Mouse (Mus musculus) regulatory T cell (primary cell): ENCODE data around the gene Cep57l1.

Experiments used
- in situ Hi-C: fragments of 300-600 bp; cut with MboI, MseI; formaldehyde crosslinking; loops from one replicate; pipeline ENCODE4 v1.15.1; 2025; ENCODE audit warnings: high pct_unique_total_duplicates

Cep57l1 gene

GRCm38 (mm10) chr10:41746554-41746953, 63.1 kb downstream of the Cep57l1 start:
- in situ Hi-C loops, result no loop called here

GRCm38 (mm10) chr10:41744006-41744405, 65.7 kb downstream of the Cep57l1 start:
- in situ Hi-C loops, result no loop called here

GRCm38 (mm10) chr10:41740221-41740620, 69.5 kb downstream of the Cep57l1 start:
- in situ Hi-C loops, result no loop called here

DNA sequence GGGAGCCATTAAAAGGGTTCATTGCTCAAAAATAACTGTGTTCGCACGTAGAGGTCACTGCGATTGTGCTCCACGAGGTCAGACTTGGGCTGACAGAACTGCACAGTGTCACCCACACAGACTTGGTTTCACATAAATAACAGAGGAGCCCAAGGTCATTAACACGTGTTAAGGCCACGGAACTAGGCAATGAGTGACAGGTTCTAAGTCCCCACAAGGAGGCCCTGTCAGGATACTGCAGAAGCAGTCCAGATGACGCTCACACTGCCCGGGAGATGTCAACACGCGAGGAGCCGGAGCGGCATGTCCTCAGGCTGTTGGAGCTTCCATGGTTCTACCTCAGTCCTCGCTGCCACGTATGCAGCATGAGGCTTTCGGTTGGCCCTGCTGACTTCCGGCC, 72.4 kb downstream of the Cep57l1 start:
- in situ Hi-C loops, result no loop called here

DNA sequence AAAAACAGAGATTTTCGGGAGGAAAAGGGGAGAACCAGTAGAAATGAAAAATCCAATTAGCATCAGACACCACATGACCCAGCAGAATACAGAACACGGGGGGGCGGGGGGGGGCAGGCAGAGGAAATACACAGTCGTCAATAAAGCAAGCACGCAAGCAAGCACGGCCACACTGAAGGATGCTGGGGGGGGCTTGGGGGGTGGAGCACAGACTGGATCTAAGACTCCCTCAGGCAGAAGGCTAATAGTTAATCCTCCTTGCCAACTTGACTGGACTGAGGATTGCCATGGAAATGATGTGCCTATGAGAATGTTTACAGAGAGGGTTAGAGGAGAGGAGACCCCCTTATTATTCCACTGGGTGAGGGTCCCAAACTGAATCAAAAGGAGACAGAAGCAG, 74.3 kb downstream of the Cep57l1 start:
- in situ Hi-C loops, result no loop called here

DNA sequence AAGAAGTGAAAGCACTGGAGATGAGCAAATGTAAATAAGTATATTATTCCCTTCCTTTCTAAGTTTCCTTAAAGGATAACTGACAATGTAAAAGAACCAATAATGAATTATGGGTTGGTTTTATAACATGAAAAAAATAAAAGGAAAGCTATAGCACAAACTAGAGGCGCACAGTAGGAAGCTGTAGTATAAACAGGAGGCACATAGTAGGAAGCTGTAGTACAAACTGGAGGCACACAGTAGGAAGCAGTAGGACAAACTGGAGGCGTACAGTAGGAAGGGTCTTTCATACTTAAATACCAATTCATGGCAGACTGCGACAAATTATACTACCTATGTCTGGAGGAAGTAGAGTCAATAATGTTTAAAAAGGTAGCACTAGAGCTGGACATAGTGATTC, 76.5 kb downstream of the Cep57l1 start:
- in situ Hi-C loops, result no loop called here

DNA sequence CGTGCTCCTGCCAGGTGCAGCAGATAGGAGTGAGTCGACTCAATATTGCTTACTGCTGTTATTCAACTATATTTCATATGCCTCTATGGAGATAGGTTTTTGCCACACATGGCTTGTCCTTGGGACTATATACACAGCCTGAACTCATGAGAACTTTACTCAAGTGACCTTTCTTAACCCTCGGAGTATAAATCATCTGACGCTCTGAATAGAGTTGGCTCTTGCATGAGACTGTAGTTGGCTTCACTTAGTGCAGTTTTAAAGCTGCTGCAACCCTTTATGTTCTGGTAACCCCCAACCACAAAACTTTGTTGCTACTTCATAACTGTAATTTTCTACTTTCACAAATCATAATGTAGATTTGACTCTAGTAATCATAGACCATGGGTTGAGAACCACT, 77.7 kb downstream of the Cep57l1 start:
- in situ Hi-C loops, result no loop called here

DNA sequence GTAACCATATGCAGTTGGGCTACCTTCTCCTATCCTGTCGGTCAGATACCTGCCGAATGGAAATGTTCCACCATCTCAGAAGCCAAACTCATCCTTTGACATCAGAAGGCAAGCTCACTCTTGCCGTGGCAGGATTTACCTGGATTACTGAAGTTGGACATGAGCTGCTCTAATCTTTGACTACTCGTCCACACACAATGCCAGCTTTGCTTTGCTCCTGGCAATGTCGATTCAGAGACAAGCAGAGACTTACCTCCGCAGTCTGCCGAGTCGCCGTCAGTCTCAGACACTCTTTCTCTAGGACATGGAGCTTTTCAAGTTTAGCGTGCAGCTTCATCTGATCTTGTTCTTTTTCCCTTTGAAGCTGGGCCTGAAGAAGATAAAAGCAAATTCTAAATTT, 78.9 kb downstream of the Cep57l1 start:
- in situ Hi-C loops, result no loop called here

GRCm38 (mm10) chr10:41726215-41726614, 83.5 kb downstream of the Cep57l1 start:
- in situ Hi-C loops, result no loop called here

DNA sequence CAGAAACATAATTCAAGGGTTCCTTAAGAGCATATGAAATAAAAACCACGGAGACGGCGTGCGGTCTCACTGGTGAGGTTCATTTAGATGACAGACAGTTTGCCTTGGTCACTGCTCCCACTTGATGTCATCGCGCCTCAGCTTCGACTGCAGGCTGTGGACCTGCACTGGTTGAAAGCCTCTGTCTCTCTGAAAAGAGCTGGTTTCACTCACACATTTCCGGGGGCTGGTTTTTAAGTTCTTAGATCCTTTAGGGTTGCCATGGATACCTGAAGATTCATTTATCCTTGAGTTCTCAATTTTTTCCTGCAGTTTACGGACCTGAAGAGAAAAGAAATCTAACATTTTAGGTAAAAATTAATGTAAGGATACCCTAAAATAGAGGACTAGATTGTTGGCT, 90.1 kb downstream of the Cep57l1 start:
- in situ Hi-C loops, result no loop called here

GRCm38 (mm10) chr10:41716029-41716897, 93.4 kb downstream of the Cep57l1 start, which contains the start of gene Ccdc162:
Gene Ccdc162, minus strand, starts transcription at chr10:41716634.
- in situ Hi-C loops, result no loop called here

DNA sequence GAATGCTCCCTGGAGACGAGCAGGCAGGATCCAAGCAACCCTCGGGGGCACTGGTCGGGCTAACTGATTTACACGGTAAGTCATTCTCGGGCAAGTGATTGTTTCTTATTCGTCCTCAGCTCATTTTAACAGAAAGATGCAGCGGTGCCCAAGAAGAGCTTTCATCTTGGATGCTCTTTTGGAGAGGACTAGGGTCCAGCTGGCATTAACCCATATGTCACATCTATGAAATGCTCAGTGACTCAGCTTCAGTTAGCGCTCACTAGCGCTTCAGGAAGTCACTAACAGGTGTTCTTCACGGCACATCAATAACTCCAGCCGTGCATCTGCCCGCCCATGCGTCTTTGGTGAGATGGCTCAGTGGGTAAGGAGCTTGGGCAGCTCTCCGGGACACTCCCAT, 94.1 kb downstream of the Cep57l1 start:
- in situ Hi-C loops, result no loop called here

DNA sequence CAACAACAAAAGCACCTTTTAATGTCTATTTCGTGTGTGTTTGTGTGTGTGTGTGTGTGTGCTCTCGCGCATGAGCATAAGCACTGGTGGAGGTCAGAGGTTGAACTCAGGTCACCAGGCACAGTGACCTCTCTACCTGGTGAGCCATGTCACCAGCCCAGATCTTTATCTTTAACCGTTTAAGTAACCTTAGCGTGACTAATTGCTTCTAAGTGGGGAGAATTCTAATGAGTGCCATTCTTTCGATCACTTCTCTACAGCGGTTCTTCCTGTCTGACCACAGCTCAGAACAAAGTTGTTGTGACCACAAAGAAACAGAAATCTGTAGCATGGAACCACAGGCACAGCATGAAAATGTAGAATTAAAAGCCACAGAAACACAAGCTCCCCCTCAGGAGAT, 98.2 kb downstream of the Cep57l1 start:
- in situ Hi-C loops, result no loop called here

DNA sequence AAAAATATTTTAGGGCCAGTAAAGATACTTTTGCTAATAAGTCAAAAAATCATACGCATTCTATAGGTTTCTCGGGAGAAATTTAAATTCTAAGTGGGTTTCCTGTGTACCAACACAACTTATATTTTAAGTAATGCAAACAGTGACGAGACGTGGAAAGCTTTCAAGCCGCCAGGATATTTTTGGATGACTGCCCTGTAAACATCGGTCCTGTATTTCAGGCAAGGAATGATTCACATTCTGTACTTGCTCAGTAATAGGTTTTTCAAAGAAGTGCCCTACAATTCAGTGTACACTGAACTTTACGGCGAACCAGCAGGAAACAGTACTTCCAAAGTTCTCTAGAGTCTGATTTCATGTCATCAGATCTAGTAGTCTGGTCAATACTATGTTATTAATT, 98.9 kb downstream of the Cep57l1 start:
- in situ Hi-C loops, result no loop called here

- in situ Hi-C loops, result no loop called here
These were observed 100.3 kb downstream of the Cep57l1 start for GRCm38 (mm10) chr10:41709341-41709740.

GRCm38 (mm10) chr10:41699669-41700068, 110.0 kb downstream of the Cep57l1 start:
- in situ Hi-C loops, result no loop called here

DNA sequence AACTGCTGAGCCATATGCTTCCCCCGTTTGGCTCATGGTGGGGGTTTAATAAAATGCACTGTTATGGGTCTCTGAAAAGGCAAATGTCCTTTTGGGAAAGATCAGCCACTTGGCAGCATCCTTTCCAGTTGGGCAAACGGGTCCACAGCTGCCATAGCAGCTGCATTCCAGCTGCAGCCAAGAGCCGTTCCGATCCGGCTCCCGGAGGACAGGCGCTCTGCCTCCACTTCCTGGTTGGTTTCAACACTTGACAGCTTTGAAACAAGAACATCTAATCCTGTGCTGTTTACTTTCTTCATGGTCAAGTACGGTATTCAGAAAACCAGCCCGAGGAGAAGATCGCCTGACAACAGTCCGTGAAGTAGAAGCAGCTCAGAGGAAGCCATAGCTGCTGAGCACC, 112.6 kb downstream of the Cep57l1 start:
- in situ Hi-C loops, result no loop called here

- in situ Hi-C loops, result loop anchor here (5.0 kb wide), 1 partner anchor 184 kb away; no protein-coding TSS in a partner anchor
These were observed 118.7 kb downstream of the Cep57l1 start for GRCm38 (mm10) chr10:41690978-41691377.

DNA sequence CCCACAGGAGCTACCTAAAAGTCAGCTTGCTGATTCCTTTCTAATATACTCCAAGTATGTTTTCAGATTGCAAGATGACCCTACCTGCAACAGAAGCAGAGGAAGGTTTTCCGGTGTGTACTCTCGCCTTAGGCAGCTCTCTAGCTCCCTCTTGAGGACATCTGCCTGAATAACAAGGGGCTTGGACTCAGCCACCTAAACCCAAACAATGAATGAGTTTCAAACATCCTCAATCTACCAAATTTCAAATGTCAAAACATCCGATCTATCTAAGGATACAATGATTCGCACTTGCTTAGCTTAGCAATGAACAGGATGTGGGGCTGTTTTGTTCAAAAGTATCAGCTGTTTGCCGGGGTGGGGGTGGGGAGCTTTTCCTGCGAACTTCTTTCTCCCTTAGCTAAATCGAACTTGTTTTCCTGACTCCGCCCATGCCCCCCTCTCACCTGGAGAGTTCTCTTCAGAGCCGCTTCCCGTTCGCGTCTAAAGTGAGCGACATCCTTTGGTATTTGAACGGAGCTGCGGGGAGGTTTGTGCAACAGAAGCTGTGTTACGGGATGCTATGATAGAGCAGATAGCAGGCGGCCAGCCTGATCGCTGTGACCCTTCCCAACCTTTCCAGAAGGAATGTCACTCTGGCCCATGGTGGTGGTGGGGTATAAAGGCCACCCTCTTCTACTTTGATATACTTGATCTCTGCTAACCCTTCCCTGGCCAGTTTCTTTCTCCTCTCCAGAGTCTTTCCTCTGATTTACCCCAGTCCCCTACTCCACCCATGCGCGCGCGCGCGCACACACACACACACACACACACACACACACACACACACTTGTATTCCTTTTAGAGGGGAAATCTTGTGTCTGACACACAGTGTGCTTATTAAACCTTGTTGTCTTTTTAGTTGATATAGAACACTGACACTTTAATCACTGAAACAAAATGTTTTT, 119.5 kb downstream of the Cep57l1 start:
- in situ Hi-C loops, result loop anchor here (5.0 kb wide), 1 partner anchor 183 kb away; no protein-coding TSS in a partner anchor

GRCm38 (mm10) chr10:41684548-41684996, 125.1 kb downstream of the Cep57l1 start:
- in situ Hi-C loops, result loop anchor here (5.0 kb wide), 1 partner anchor 382 kb away; the partner anchor contains the start of genes Ak9 and Fig4

DNA sequence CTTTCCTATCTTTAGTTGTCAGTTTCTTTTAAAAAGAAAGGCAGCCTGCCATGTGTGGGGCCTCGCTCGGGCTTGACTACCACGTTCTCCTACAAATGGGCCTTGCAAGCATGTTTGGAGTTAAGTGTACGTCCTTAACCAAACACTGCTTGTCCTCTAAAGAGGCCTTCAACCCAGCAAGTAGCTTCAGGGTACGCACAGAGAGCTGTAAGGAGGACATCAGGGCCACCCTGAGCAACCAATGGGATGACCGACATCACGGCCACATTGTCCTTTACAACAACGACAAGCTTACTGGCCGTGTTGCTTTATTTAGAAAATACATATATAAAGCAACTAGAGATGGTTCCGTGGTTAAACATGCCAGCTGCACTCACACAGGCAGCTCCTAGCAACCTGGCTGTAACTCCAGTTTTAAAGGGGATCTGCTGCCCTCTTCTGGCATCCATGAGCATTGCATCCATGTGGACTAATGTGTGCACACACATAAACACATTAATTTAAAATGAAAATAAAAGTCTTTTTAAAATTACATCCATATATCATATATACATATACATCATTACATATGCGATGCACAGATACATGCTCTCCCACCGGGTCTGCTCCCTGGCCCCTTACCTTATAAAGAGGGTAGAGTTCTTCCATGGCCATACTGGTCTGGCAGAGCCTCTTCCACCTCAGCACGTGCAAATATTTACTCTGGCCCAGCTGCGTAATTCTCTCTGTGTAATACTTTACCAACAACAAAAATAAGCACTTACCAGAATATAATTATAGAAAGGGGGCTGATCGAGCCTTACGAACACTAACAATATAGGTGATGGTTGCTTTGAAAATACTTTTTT, 126.9 kb downstream of the Cep57l1 start:
- in situ Hi-C loops, result loop anchor here (5.0 kb wide), 1 partner anchor 380 kb away; the partner anchor contains the start of genes Ak9 and Fig4
